Mouse (Mus musculus): Measurements from ENCODE around the gene Col9a2.

The Col9a2 gene

GRCm38 (mm10) chr4:121088696-121089095, 49.5 kb downstream of the Col9a2 start:
- DNase-seq, result no peak

GRCm38 (mm10) chr4:121090211-121090610, 51.0 kb downstream of the Col9a2 start:
- peak; percentile 36 for DNase-seq

- DNase-seq, result peak; percentile 91
Observed at GRCm38 (mm10) chr4:121097650-121098378, 58.6 kb downstream of the Col9a2 start, which contains the start of gene Zmpste24. TSS of gene Zmpste24 (minus strand) at chr4:121098241.

- DNase-seq, result no peak
Observed at GRCm38 (mm10) chr4:121103304-121103703, 64.1 kb downstream of the Col9a2 start.
